Mouse (Mus musculus) midbrain, embryonic 16.5 days (tissue): ENCODE measurements at regions not wholly inside any gene's neighbourhood (a gene's known extent, or its start where the extent isn't known, plus 50 kb on each side); places are given as distances from the start of the nearest gene placed in this dataset.

Experiments
- ATAC-seq: fragments of 200-750 bp; cut with Nextera tagmentation; 2 replicates; pipeline ENCODE4 v1.8.0; 2017; ENCODE audit warnings: moderate TSS enrichment
- H3K27ac ChIP-seq: fragments of 300-500 bp; sonication (generic); 2 replicates; pipeline ENCODE4 v1.5.1; 2014; ENCODE audit warnings: mild to moderate bottlenecking, low read length, mixed read lengths
- H3K27me3 ChIP-seq: fragments of 300-500 bp; sonication (generic); 2 replicates; pipeline ENCODE4 v1.6.1; 2014; ENCODE audit warnings: low read depth, low read length, mixed read lengths; ENCODE audit not compliant: control insufficient read depth, insufficient read depth
- H3K36me3 ChIP-seq: fragments of 300-500 bp; sonication (generic); 2 replicates; pipeline ENCODE4 v1.6.1; 2014; ENCODE audit warnings: mild to moderate bottlenecking, low read length, moderate library complexity, mixed read lengths; ENCODE audit not compliant: control insufficient read depth, insufficient read depth
- H3K4me1 ChIP-seq: fragments of 300-500 bp; sonication (generic); 2 replicates; pipeline ENCODE4 v1.6.1; 2014; ENCODE audit warnings: mild to moderate bottlenecking, low read length, mixed read lengths; ENCODE audit not compliant: control insufficient read depth, insufficient read depth
- H3K4me2 ChIP-seq: fragments of 300-500 bp; sonication (generic); 2 replicates; pipeline ENCODE4 v1.6.1; 2014; ENCODE audit warnings: mild to moderate bottlenecking, low read length, mixed read lengths
- H3K4me3 ChIP-seq: fragments of 300-500 bp; sonication (generic); 2 replicates; pipeline ENCODE4 v1.5.1; 2014; ENCODE audit warnings: low read depth, mild to moderate bottlenecking, low read length, moderate library complexity, mixed read lengths
- H3K9ac ChIP-seq: fragments of 300-500 bp; sonication (generic); 2 replicates; pipeline ENCODE4 v1.6.1; 2014; ENCODE audit warnings: low read depth, low read length, mixed read lengths
- H3K9me3 ChIP-seq: fragments of 300-500 bp; sonication (generic); replicated peaks from 2 replicates; pipeline ENCODE4 v1.6.1; 2014; ENCODE audit warnings: mild to moderate bottlenecking, low read length, mixed read lengths; ENCODE audit not compliant: control insufficient read depth, poor library complexity, severe bottlenecking
- WGBS: fragments of 180-500 bp; shearing (Covaris S2); extraction: QIAGEN DNeasy Blood & Tissue Kit; methylation state at CpG from one replicate; pipeline ENCODE4 v1.1.7; 2014; 5-methylcytosine and 5-hydroxymethylcytosine counted together

GRCm38 (mm10) chr8:126753059-126753855 is 159.5 kb upstream of the Irf2bp2 start:
- peak; percentile 66; the same call in 1 of the 2 replicates for ATAC-seq
- peak overlapping the region; percentile 1 for H3K27ac ChIP-seq

GRCm38 (mm10) chr8:126751416-126752140 is 157.8 kb upstream of the Irf2bp2 start:
- Histone ChIP-seq H3K4me2 (no peak overlapping the region), H3K4me1 (peaks cover 3% of the 10 kb centered on the region; the same call in 1 of the 2 replicates), H3K36me3 (no peaks in the 10 kb centered on the region), H3K4me3 (no peak overlapping the region), H3K9ac (no peak overlapping the region), H3K27me3 (no peaks in the 10 kb centered on the region), H3K27ac (no peak overlapping the region), H3K9me3 (no peaks in the 10 kb centered on the region)
- ATAC-seq = no peak
- 81% methylated on average over 6 of the region's 6 CpGs for WGBS

More at GRCm38 (mm10) chr8:126753059-126753855, 159.5 kb upstream of the Irf2bp2 start:
- Histone ChIP-seq H3K36me3 (no peaks in the 10 kb centered on the region), H3K9me3 (no peaks in the 10 kb centered on the region), H3K4me3 (no peak overlapping the region), H3K9ac (no peak overlapping the region), H3K4me2 (no peak overlapping the region), H3K27me3 (no peaks in the 10 kb centered on the region), H3K4me1 (peaks cover 3% of the 10 kb centered on the region; the same call in 1 of the 2 replicates)
- 48% methylated on average over 4 of the region's 4 CpGs for WGBS

GRCm38 (mm10) chr8:126745992-126746775 is 152.4 kb upstream of the Irf2bp2 start:
- ATAC-seq = no peak
- Histone ChIP-seq H3K4me3 (no peak overlapping the region), H3K9ac (no peak overlapping the region), H3K4me2 (no peak overlapping the region), H3K27ac (no peak overlapping the region), H3K36me3 (no peaks in the 10 kb centered on the region), H3K27me3 (no peaks in the 10 kb centered on the region), H3K9me3 (no peaks in the 10 kb centered on the region), H3K4me1 (no peaks in the 10 kb centered on the region)
- WGBS = 73% methylated on average over 18 of the region's 18 CpGs

GRCm38 (mm10) chr8:126744747-126745382 is 151.1 kb upstream of the Irf2bp2 start:
- Histone ChIP-seq H3K4me3 (no peak overlapping the region), H3K4me1 (no peaks in the 10 kb centered on the region), H3K9ac (no peak overlapping the region), H3K27me3 (no peaks in the 10 kb centered on the region), H3K36me3 (no peaks in the 10 kb centered on the region), H3K4me2 (no peak overlapping the region), H3K27ac (no peak overlapping the region), H3K9me3 (no peaks in the 10 kb centered on the region)
- no peak for ATAC-seq
- 80% methylated on average over 10 of the region's 10 CpGs for WGBS

- Histone ChIP-seq H3K36me3 (no peaks in the 10 kb centered on the region), H3K4me1 (no peaks in the 10 kb centered on the region), H3K27me3 (no peaks in the 10 kb centered on the region), H3K4me3 (no peak overlapping the region), H3K9ac (no peak overlapping the region), H3K4me2 (no peak overlapping the region), H3K9me3 (no peaks in the 10 kb centered on the region), H3K27ac (no peak overlapping the region)
- 84% methylated on average over 9 of the region's 9 CpGs for WGBS
- ATAC-seq = no peak
Measured at GRCm38 (mm10) chr8:126743296-126743695, 149.5 kb upstream of the Irf2bp2 start.

- no peaks in the 10 kb centered on the region for H3K9me3 ChIP-seq
- no peak overlapping the region for H3K4me3 ChIP-seq
- H3K4me2 ChIP-seq = no peak overlapping the region
- no peak for ATAC-seq
- H3K9ac ChIP-seq = no peak overlapping the region
- H3K27me3 ChIP-seq = no peaks in the 10 kb centered on the region
- no peaks in the 10 kb centered on the region for H3K36me3 ChIP-seq
- no peaks in the 10 kb centered on the region; the same call in 1 of the 2 replicates for H3K4me1 ChIP-seq
- H3K27ac ChIP-seq = no peak overlapping the region
- WGBS = 84% methylated on average over 3 of the region's 3 CpGs
Measured at GRCm38 (mm10) chr8:126742081-126742480, 148.3 kb upstream of the Irf2bp2 start.

GRCm38 (mm10) chr8:126741031-126741430 is 147.2 kb upstream of the Irf2bp2 start:
- H3K27ac ChIP-seq = no peak overlapping the region
- no peak for ATAC-seq

GRCm38 (mm10) chr8:126739768-126740167 is 146.0 kb upstream of the Irf2bp2 start:
- H3K9ac ChIP-seq = no peak overlapping the region
- peaks cover 21% of the 10 kb centered on the region for H3K4me1 ChIP-seq
- no peaks in the 10 kb centered on the region for H3K27me3 ChIP-seq
- H3K9me3 ChIP-seq = no peaks in the 10 kb centered on the region
- H3K4me3 ChIP-seq = no peak overlapping the region
- WGBS = 95% methylated on average over 10 of the region's 10 CpGs
- no peak overlapping the region for H3K27ac ChIP-seq
- H3K36me3 ChIP-seq = no peaks in the 10 kb centered on the region
- ATAC-seq = no peak
- H3K4me2 ChIP-seq = no peak overlapping the region

More at GRCm38 (mm10) chr8:126741031-126741430, 147.2 kb upstream of the Irf2bp2 start:
- no peaks in the 10 kb centered on the region for H3K36me3 ChIP-seq
- peaks cover 9% of the 10 kb centered on the region for H3K4me1 ChIP-seq
- no peak overlapping the region for H3K4me3 ChIP-seq
- no peak overlapping the region for H3K4me2 ChIP-seq
- no peaks in the 10 kb centered on the region for H3K27me3 ChIP-seq
- H3K9ac ChIP-seq = no peak overlapping the region
- H3K9me3 ChIP-seq = no peaks in the 10 kb centered on the region
- 76% methylated on average over 3 of the region's 3 CpGs for WGBS
